Mouse (Mus musculus): Measurements from ENCODE around the gene Olfr782. TPM values are rescaled to one million over a fixed set of nuclear protein-coding genes. Genes with fewer than 3 reads are reported as not detected.

Gene Olfr782
- polyA plus RNA-seq, 1 experiment from 2014 or later, result not detected

- Histone ChIP-seq H3K4me2 (ENCODE audit: low read depth, low read length) (no peak overlapping the region), H3K27me3 (ENCODE audit: control insufficient read depth, insufficient read depth, low read depth, low read length) (no peaks in the 10 kb centered on the region), H3K4me1 (ENCODE audit: control insufficient read depth, low read depth, low read length) (no peaks in the 10 kb centered on the region), H3K9ac (ENCODE audit: low read depth, low read length) (no peak overlapping the region), H3K27ac (ENCODE audit: low read length) (no peak overlapping the region), H3K36me3 (ENCODE audit: control insufficient read depth, insufficient read depth) (no peaks in the 10 kb centered on the region), H3K4me3 (ENCODE audit: low read depth, low read length) (no peak overlapping the region), H3K9me3 (replicated peaks; ENCODE audit: control insufficient read depth, low read length) (no peaks in the 10 kb centered on the region)
- ATAC-seq (ENCODE audit: low read depth), result no peak
- WGBS (ENCODE audit: insufficient replicate concordance), result 43% methylated on average over 5 of the region's 5 CpGs
These were observed 52.2 kb downstream of the Olfr782 start for GRCm38 (mm10) chr10:129400892-129401291.

Other genes starting within 250 kb of the Olfr782 start
- not detected in 2 replicates for gene Olfr768, start 249.5 kb upstream of the Olfr782 start, polyA plus RNA-seq (2015; fragmentation: Nextera tagmentation; extraction: Ambion mirVana)
- not detected in 2 replicates for gene Olfr769, start 231.0 kb upstream of the Olfr782 start, polyA plus RNA-seq (2015; fragmentation: Nextera tagmentation; extraction: Ambion mirVana)
- gene Olfr770, start 209.9 kb upstream of the Olfr782 start, polyA plus RNA-seq (2015; fragmentation: Nextera tagmentation; extraction: Ambion mirVana), result not detected in 2 replicates
- gene Olfr771, start 184.1 kb upstream of the Olfr782 start, polyA plus RNA-seq (2015; fragmentation: Nextera tagmentation; extraction: Ambion mirVana), result not detected in 2 replicates
- not detected in 2 replicates for gene Olfr772, start 170.9 kb upstream of the Olfr782 start, polyA plus RNA-seq (2015; fragmentation: Nextera tagmentation; extraction: Ambion mirVana)
- not detected in 2 replicates for gene Olfr773, start 161.4 kb upstream of the Olfr782 start, polyA plus RNA-seq (2015; fragmentation: Nextera tagmentation; extraction: Ambion mirVana)
- gene Olfr774, start 112.6 kb upstream of the Olfr782 start, polyA plus RNA-seq (2015; fragmentation: Nextera tagmentation; extraction: Ambion mirVana), result not detected in 2 replicates
- gene Olfr775, start 100.4 kb upstream of the Olfr782 start, polyA plus RNA-seq (2015; fragmentation: Nextera tagmentation; extraction: Ambion mirVana), result not detected in 2 replicates
- not detected in 2 replicates for gene Olfr776, start 89.7 kb upstream of the Olfr782 start, polyA plus RNA-seq (2015; fragmentation: Nextera tagmentation; extraction: Ambion mirVana)
- gene Olfr777, start 77.4 kb upstream of the Olfr782 start, polyA plus RNA-seq (2015; fragmentation: Nextera tagmentation; extraction: Ambion mirVana), result not detected in 2 replicates
- not detected in 2 replicates for gene Olfr780, start 30.7 kb upstream of the Olfr782 start, polyA plus RNA-seq (2015; fragmentation: Nextera tagmentation; extraction: Ambion mirVana)
- gene Olfr781, start 20.0 kb upstream of the Olfr782 start, polyA plus RNA-seq (2015; fragmentation: Nextera tagmentation; extraction: Ambion mirVana), result not detected in 2 replicates
- gene Olfr784, start 35.2 kb downstream of the Olfr782 start, polyA plus RNA-seq (2015; fragmentation: Nextera tagmentation; extraction: Ambion mirVana), result 0.04 TPM in 1 of 2 replicates, not detected in the other
- gene Olfr785, start 56.6 kb downstream of the Olfr782 start, polyA plus RNA-seq (2015; fragmentation: Nextera tagmentation; extraction: Ambion mirVana), result not detected in 2 replicates
- gene Olfr786, start 78.5 kb downstream of the Olfr782 start, polyA plus RNA-seq (2015; fragmentation: Nextera tagmentation; extraction: Ambion mirVana), result not detected in 2 replicates
- not detected in 2 replicates for gene Olfr787, start 113.0 kb downstream of the Olfr782 start, polyA plus RNA-seq (2015; fragmentation: Nextera tagmentation; extraction: Ambion mirVana)
- not detected in 2 replicates for gene Olfr788, start 122.1 kb downstream of the Olfr782 start, polyA plus RNA-seq (2015; fragmentation: Nextera tagmentation; extraction: Ambion mirVana)
- gene Olfr789, start 135.9 kb downstream of the Olfr782 start, polyA plus RNA-seq (2015; fragmentation: Nextera tagmentation; extraction: Ambion mirVana), result not detected in 2 replicates
- not detected in 2 replicates for gene Olfr790, start 149.6 kb downstream of the Olfr782 start, polyA plus RNA-seq (2015; fragmentation: Nextera tagmentation; extraction: Ambion mirVana)
- gene Olfr791, start 172.9 kb downstream of the Olfr782 start, polyA plus RNA-seq (2015; fragmentation: Nextera tagmentation; extraction: Ambion mirVana), result not detected in 2 replicates
- not detected in 2 replicates for gene Olfr792, start 190.3 kb downstream of the Olfr782 start, polyA plus RNA-seq (2015; fragmentation: Nextera tagmentation; extraction: Ambion mirVana)
- gene Olfr794, start 218.8 kb downstream of the Olfr782 start, polyA plus RNA-seq (2015; fragmentation: Nextera tagmentation; extraction: Ambion mirVana), result not detected in 2 replicates

All from liver, embryonic 16.5 days (tissue).